Mouse (Mus musculus) spleen, adult 2 months (tissue): ENCODE measurements around the gene Efcab3. TPM values are rescaled to one million over a fixed set of nuclear protein-coding genes. Genes with fewer than 3 reads are reported as not detected.

Experiments used
- DNase-seq, 2 experiments: peaks; one replicate each; pipeline versions ENCODE4 v3.0.0 to v3.0.0-alpha.2; 2012 to 2021; ENCODE audit warnings: low spot score in 2 of 2, low read depth in 1 of 2
- H3K27ac ChIP-seq: fragments of 200-500 bp; 2 replicates; pipeline ENCODE4 v1.5.1; 2012; ENCODE audit warnings: low read length, inconsistent platforms; ENCODE audit not compliant: insufficient read depth
- H3K27me3 ChIP-seq: fragments of 200-500 bp; 2 replicates; pipeline ENCODE4 v1.6.1; 2012; ENCODE audit warnings: mild to moderate bottlenecking, moderate library complexity, low read length, inconsistent platforms; ENCODE audit not compliant: control insufficient read depth, insufficient read depth
- H3K36me3 ChIP-seq: fragments of 200-500 bp; 2 replicates; pipeline ENCODE4 v1.6.1; 2012; ENCODE audit warnings: mild to moderate bottlenecking, low read length, inconsistent platforms; ENCODE audit not compliant: control insufficient read depth, insufficient read depth
- H3K4me1 ChIP-seq: fragments of 200-500 bp; 2 replicates; pipeline ENCODE4 v1.6.1; 2011; ENCODE audit warnings: inconsistent platforms; ENCODE audit not compliant: control insufficient read depth, insufficient read depth, insufficient read length
- H3K4me3 ChIP-seq: fragments of 200-500 bp; 2 replicates; pipeline ENCODE4 v1.5.1; 2011; ENCODE audit warnings: mild to moderate bottlenecking, inconsistent platforms; ENCODE audit not compliant: insufficient read depth, insufficient read length; ENCODE audit errors: extremely low read depth
- CTCF ChIP-seq: fragments of 200-500 bp; IDR thresholded peaks from 2 replicates; pipeline ENCODE4 v1.5.1; 2011; ENCODE audit warnings: mild to moderate bottlenecking, inconsistent platforms; ENCODE audit not compliant: insufficient read depth, insufficient read length, insufficient replicate concordance; ENCODE audit errors: extremely low read depth
- POLR2A ChIP-seq: fragments of 200-500 bp; IDR thresholded peaks from 2 replicates; pipeline ENCODE4 v1.6.1; 2011; ENCODE audit warnings: low read depth, low read length, inconsistent platforms
- WGBS: fragments of 180-500 bp; shearing (Covaris S2); methylation state at CpG from one replicate; pipeline ENCODE4 v1.1.7; 2018; 5-methylcytosine and 5-hydroxymethylcytosine counted together
- polyA plus RNA-seq: library from polyadenylated mRNA; depleted of rRNA; stranded (reverse); fragments of >200 nt; gene quantifications from 2 replicates; pipeline ENCODE4 v1.2.3, GENCODE M21; 2012

Efcab3 gene
- polyA plus RNA-seq, 1 experiment: not detected

- no peak for DNase-seq
- 74% methylated on average over 4 of the region's 4 CpGs for WGBS
- Histone ChIP-seq H3K4me1 (peaks cover 2% of the 10 kb centered on the region; the same call in 1 of the 2 replicates), H3K27me3 (no peaks in the 10 kb centered on the region), H3K4me3 (no peak overlapping the region), H3K36me3 (no peaks in the 10 kb centered on the region), H3K27ac (no peak overlapping the region)
- TF ChIP-seq POLR2A (no peak), CTCF (no peak)
These were observed 92.5 kb downstream of the Efcab3 start for GRCm38 (mm10) chr11:105155915-105156314.

GRCm38 (mm10) chr11:105156748-105157267 is 93.4 kb downstream of the Efcab3 start:
- TF ChIP-seq CTCF (no peak), POLR2A (no peak)
- Histone ChIP-seq H3K27me3 (no peaks in the 10 kb centered on the region), H3K36me3 (no peaks in the 10 kb centered on the region), H3K4me1 (peaks cover 1% of the 10 kb centered on the region; the same call in 1 of the 2 replicates), H3K27ac (no peak overlapping the region), H3K4me3 (no peak overlapping the region)
- WGBS: 78% methylated on average over 19 of the region's 19 CpGs
- DNase-seq: no peak

- Histone ChIP-seq H3K4me3 (no peak overlapping the region), H3K27ac (no peak overlapping the region), H3K4me1 (no peaks in the 10 kb centered on the region), H3K36me3 (no peaks in the 10 kb centered on the region), H3K27me3 (no peaks in the 10 kb centered on the region)
- DNase-seq: no peak
- TF ChIP-seq CTCF (no peak), POLR2A (no peak)
These were observed 94.7 kb downstream of the Efcab3 start for GRCm38 (mm10) chr11:105158047-105158446.

GRCm38 (mm10) chr11:105159673-105160360 is 96.4 kb downstream of the Efcab3 start:
- DNase-seq: no peak
- no peaks in the 10 kb centered on the region for H3K27me3 ChIP-seq
- H3K4me3 ChIP-seq: no peak overlapping the region
- no peaks in the 10 kb centered on the region for H3K4me1 ChIP-seq
- no peaks in the 10 kb centered on the region for H3K36me3 ChIP-seq
- H3K27ac ChIP-seq: no peak overlapping the region
- 80% methylated on average over 6 of the region's 6 CpGs for WGBS
- no peak for TF ChIP-seq CTCF
- TF ChIP-seq POLR2A: no peak

GRCm38 (mm10) chr11:105161411-105161810 is 98.0 kb downstream of the Efcab3 start:
- Histone ChIP-seq H3K27ac (no peak overlapping the region), H3K4me3 (no peak overlapping the region), H3K36me3 (no peaks in the 10 kb centered on the region), H3K4me1 (no peaks in the 10 kb centered on the region), H3K27me3 (no peaks in the 10 kb centered on the region)
- TF ChIP-seq CTCF (no peak), POLR2A (no peak)
- DNase-seq: no peak
- WGBS: 90% methylated on average over 2 of the region's 2 CpGs

GRCm38 (mm10) chr11:105164516-105165510 is 101.4 kb downstream of the Efcab3 start:
- Histone ChIP-seq H3K4me1 (no peaks in the 10 kb centered on the region), H3K27me3 (no peaks in the 10 kb centered on the region), H3K36me3 (no peaks in the 10 kb centered on the region), H3K4me3 (no peak overlapping the region), H3K27ac (no peak overlapping the region)
- TF ChIP-seq CTCF (no peak), POLR2A (no peak)
- 90% methylated on average over 69 of the region's 69 CpGs for WGBS
- no peak for DNase-seq
